Mouse (Mus musculus): ENCODE data around the gene Kdm7a. TPM values are rescaled to one million over a fixed set of nuclear protein-coding genes. Genes with fewer than 3 reads are reported as not detected.

The Kdm7a gene
- polyA plus RNA-seq, 1 experiment from 2014 or later = 4.7 TPM

- Histone ChIP-seq H3K4me1 (replicated peaks) (peaks cover 23% of the 10 kb centered on the region), H3K27me3 (no peaks in the 10 kb centered on the region), H3K27ac (replicated peaks) (no peak overlapping the region), H3K9me3 (no peaks in the 10 kb centered on the region), H3K4me3 (no peak overlapping the region), H3K36me3 (no peaks in the 10 kb centered on the region), H3K9ac (peak overlapping the region; percentile 0; the same call in 1 of the 2 replicates), H3K4me2 (peak overlapping the region; percentile 73)
- WGBS = 59% methylated on average over 4 of the region's 4 CpGs
- ATAC-seq (ENCODE audit: low FRiP score, low read depth) = no peak
Measured at GRCm38 (mm10) chr6:39204444-39204843, 2.1 kb downstream of the Kdm7a start.

GRCm38 (mm10) chr6:39203236-39203635 lies 3.4 kb downstream of the Kdm7a start:
- H3K36me3 ChIP-seq = no peaks in the 10 kb centered on the region
- 87% methylated on average over 4 of the region's 4 CpGs for WGBS
- no peak overlapping the region for H3K9ac ChIP-seq
- H3K27ac ChIP-seq (replicated peaks) = no peak overlapping the region
- no peak overlapping the region for H3K4me2 ChIP-seq
- no peak for ATAC-seq (ENCODE audit: low FRiP score, low read depth)
- no peaks in the 10 kb centered on the region for H3K27me3 ChIP-seq
- H3K4me3 ChIP-seq = no peak overlapping the region
- H3K4me1 ChIP-seq (replicated peaks) = peaks cover 23% of the 10 kb centered on the region
- H3K9me3 ChIP-seq = no peaks in the 10 kb centered on the region

- Histone ChIP-seq H3K9me3 (no peaks in the 10 kb centered on the region), H3K36me3 (no peaks in the 10 kb centered on the region), H3K9ac (no peak overlapping the region), H3K4me3 (no peak overlapping the region), H3K4me2 (no peak overlapping the region), H3K4me1 (replicated peaks) (no peaks in the 10 kb centered on the region), H3K27me3 (no peaks in the 10 kb centered on the region), H3K27ac (replicated peaks) (no peak overlapping the region)
- WGBS = 78% methylated on average over 5 of the region's 5 CpGs
- no peak for ATAC-seq (ENCODE audit: low FRiP score, low read depth)
Measured at GRCm38 (mm10) chr6:39193006-39193405, 13.6 kb downstream of the Kdm7a start.

DNA sequence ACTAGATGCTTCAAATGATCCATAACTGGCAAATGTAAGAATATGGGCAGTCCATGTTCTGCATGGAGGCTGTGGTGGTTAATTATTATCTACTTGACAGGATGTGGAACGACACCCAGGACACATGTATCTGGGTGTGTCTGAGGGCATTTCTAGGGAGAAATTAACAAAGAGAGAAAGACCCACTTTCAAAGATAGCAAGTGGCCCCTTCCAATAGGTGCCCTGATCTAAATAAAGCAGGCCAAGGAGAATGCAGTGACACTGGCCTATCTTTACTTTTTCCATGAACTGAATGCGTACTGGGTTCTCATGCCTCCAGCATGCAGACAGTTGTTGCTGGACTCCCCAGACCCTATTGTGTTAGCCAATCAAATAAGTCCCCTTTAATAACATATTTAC lies 15.1 kb downstream of the Kdm7a start:
- Histone ChIP-seq H3K36me3 (no peaks in the 10 kb centered on the region), H3K4me2 (no peak overlapping the region), H3K9me3 (no peaks in the 10 kb centered on the region), H3K9ac (no peak overlapping the region), H3K4me1 (replicated peaks) (no peaks in the 10 kb centered on the region), H3K27ac (replicated peaks) (no peak overlapping the region), H3K4me3 (no peak overlapping the region), H3K27me3 (no peaks in the 10 kb centered on the region)
- ATAC-seq (ENCODE audit: low FRiP score, low read depth) = no peak
- WGBS = 89% methylated on average over 2 of the region's 2 CpGs

DNA sequence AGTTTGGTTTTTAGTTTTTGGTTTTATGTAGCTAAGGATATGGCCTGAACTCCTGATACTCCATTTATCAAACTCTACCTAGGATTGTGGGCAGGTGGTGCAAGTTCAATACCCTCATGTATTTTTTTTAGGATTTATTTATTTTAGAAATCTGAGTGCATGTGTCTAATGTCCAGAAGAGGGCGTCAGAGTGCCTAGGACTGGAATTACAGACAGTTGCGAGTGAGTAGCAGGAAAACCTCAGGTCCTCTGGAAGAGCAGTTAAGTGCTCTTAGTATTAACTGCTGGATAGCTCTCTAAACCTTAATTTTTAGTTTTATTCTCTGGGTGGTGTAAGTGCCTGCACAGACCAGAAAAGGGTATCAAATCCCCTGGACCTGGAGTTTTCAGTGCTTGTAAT lies 19.4 kb downstream of the Kdm7a start:
- H3K27me3 ChIP-seq = no peaks in the 10 kb centered on the region
- 30% methylated on average over 2 of the region's 2 CpGs for WGBS
- H3K4me1 ChIP-seq (replicated peaks) = no peaks in the 10 kb centered on the region

DNA sequence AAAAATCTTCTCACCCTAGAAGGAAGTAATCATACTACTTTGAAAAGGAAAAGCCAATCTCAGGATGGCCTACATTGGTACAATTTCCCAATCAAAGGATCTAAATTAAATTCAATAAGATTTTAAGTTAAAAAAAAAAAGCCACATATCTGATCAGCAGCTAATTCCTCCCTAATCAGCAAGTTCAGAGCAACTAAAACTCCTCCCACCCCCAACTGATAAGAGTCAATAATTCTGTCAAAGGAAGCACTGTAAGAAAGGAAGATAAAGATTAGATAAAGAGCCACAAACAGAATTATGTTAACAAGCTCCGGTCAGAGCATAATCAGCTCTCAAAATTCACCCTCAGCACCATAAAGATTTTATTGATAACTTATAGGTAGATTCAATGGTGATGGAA lies 37.5 kb downstream of the Kdm7a start:
- no peak for ATAC-seq (ENCODE audit: low FRiP score, low read depth)
- H3K4me2 ChIP-seq = no peak overlapping the region
- H3K4me3 ChIP-seq = no peak overlapping the region
- no peak overlapping the region for H3K27ac ChIP-seq (replicated peaks)
- no peaks in the 10 kb centered on the region for H3K27me3 ChIP-seq
- H3K4me1 ChIP-seq (replicated peaks) = no peaks in the 10 kb centered on the region
- no peaks in the 10 kb centered on the region for H3K9me3 ChIP-seq
- peaks cover 6% of the 10 kb centered on the region; the same call in 1 of the 2 replicates for H3K36me3 ChIP-seq
- H3K9ac ChIP-seq = no peak overlapping the region
- WGBS = 95% methylated on average over 1 of the region's 1 CpGs

More for the DNA sequence above, 19.4 kb downstream of the Kdm7a start:
- H3K27ac ChIP-seq (replicated peaks) = no peak overlapping the region
- H3K9ac ChIP-seq = no peak overlapping the region
- no peak for ATAC-seq (ENCODE audit: low FRiP score, low read depth)
- no peak overlapping the region for H3K4me3 ChIP-seq
- no peaks in the 10 kb centered on the region for H3K9me3 ChIP-seq
- H3K4me2 ChIP-seq = no peak overlapping the region
- no peaks in the 10 kb centered on the region for H3K36me3 ChIP-seq

GRCm38 (mm10) chr6:39164891-39165290 lies 41.7 kb downstream of the Kdm7a start:
- Histone ChIP-seq H3K36me3 (peaks cover 13% of the 10 kb centered on the region), H3K27me3 (no peaks in the 10 kb centered on the region), H3K9ac (no peak overlapping the region), H3K27ac (replicated peaks) (no peak overlapping the region), H3K4me1 (replicated peaks) (no peaks in the 10 kb centered on the region), H3K4me2 (no peak overlapping the region), H3K4me3 (no peak overlapping the region), H3K9me3 (no peaks in the 10 kb centered on the region)
- no peak for ATAC-seq (ENCODE audit: low FRiP score, low read depth)
- WGBS = 100% methylated on average over 1 of the region's 1 CpGs

DNA sequence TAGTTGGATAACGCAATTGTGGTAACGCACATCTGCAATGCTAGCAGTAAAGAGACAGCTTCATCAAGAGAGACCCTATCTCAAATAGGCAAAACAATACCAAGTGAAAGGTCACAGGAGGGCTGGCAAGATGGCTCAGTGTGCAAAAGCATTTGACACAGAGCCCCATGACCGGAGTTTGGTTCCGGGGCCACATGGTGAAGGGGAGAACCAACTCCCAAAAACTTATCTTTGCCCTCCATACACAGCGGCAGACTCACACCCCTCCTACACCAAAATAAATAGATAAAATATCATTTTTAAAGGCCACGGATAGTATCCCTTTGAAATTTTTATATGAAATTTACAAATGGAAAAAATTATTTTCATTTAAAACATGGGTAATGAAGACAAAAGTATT lies 44.6 kb downstream of the Kdm7a start:
- Histone ChIP-seq H3K27ac (replicated peaks) (no peak overlapping the region), H3K4me3 (no peak overlapping the region), H3K9ac (no peak overlapping the region), H3K9me3 (no peaks in the 10 kb centered on the region), H3K36me3 (peaks cover 10% of the 10 kb centered on the region), H3K4me2 (no peak overlapping the region), H3K27me3 (no peaks in the 10 kb centered on the region), H3K4me1 (replicated peaks) (no peaks in the 10 kb centered on the region)
- ATAC-seq (ENCODE audit: low FRiP score, low read depth) = no peak
- WGBS = 97% methylated on average over 6 of the region's 6 CpGs

DNA sequence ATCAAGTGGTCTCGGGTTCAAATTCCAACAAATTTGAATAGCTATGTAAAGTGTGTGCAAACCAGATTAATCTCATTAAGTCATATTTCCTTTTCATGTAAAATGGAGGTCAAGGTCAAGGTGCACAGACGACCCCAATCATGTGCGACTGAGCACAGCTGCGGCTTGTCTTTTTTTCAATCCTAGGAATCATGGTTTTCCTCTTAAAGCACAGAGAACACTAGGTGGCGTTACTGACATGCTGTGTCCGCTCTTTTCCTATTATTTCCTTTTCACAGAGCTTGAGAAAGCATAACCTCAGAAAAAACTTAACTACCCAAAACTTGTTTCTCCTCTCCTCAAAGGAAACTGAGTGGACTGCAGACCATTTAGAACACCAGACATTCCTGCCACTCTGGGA lies 60.5 kb downstream of the Kdm7a start:
- Histone ChIP-seq H3K4me1 (replicated peaks) (no peaks in the 10 kb centered on the region), H3K9me3 (no peaks in the 10 kb centered on the region), H3K9ac (no peak overlapping the region), H3K4me3 (no peak overlapping the region), H3K27ac (replicated peaks) (no peak overlapping the region), H3K36me3 (peaks cover 53% of the 10 kb centered on the region), H3K4me2 (no peak overlapping the region), H3K27me3 (no peaks in the 10 kb centered on the region)
- WGBS = 52% methylated on average over 6 of the region's 6 CpGs
- no peak for ATAC-seq (ENCODE audit: low FRiP score, low read depth)

- Histone ChIP-seq H3K27ac (replicated peaks) (no peak overlapping the region), H3K4me2 (no peak overlapping the region), H3K4me1 (replicated peaks) (no peaks in the 10 kb centered on the region), H3K36me3 (peaks cover 18% of the 10 kb centered on the region), H3K27me3 (no peaks in the 10 kb centered on the region), H3K9ac (no peak overlapping the region), H3K9me3 (no peaks in the 10 kb centered on the region), H3K4me3 (no peak overlapping the region)
- no peak for ATAC-seq (ENCODE audit: low FRiP score, low read depth)
- WGBS = 66% methylated on average over 5 of the region's 5 CpGs
Measured at GRCm38 (mm10) chr6:39132556-39132955, 74.0 kb downstream of the Kdm7a start.

DNA sequence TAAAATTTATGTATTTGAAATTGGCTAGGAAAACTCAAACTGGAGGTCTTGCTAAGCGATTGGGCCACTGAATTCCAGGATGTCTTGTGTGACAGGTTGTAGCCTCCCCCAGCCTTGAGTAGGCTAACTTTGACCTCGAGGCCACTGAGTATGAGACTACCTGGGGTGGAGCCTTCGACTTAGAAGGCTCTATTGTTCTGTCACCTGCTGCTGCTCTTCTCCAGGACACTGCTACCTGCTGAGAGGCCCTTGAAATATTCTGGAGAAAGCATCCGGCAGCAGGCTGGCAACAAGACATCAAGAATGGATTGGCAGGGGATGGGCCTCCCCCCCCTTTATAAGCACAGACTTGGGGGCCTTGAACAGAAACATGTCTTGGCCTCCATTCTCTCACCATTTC lies 75.1 kb downstream of the Kdm7a start:
- H3K4me2 ChIP-seq = no peak overlapping the region
- peaks cover 16% of the 10 kb centered on the region for H3K36me3 ChIP-seq
- no peaks in the 10 kb centered on the region for H3K4me1 ChIP-seq (replicated peaks)
- H3K27ac ChIP-seq (replicated peaks) = no peak overlapping the region
- no peaks in the 10 kb centered on the region for H3K9me3 ChIP-seq
- no peak overlapping the region for H3K9ac ChIP-seq
- WGBS = 26% methylated on average over 4 of the region's 4 CpGs
- no peak for ATAC-seq (ENCODE audit: low FRiP score, low read depth)
- no peak overlapping the region for H3K4me3 ChIP-seq
- no peaks in the 10 kb centered on the region for H3K27me3 ChIP-seq

- no peak for ATAC-seq (ENCODE audit: low FRiP score, low read depth)
- no peak overlapping the region for H3K4me2 ChIP-seq
- H3K27ac ChIP-seq (replicated peaks) = no peak overlapping the region
Measured at GRCm38 (mm10) chr6:39124719-39125118, 81.9 kb downstream of the Kdm7a start.

GRCm38 (mm10) chr6:39120685-39121084 lies 85.9 kb downstream of the Kdm7a start:
- H3K36me3 ChIP-seq = no peaks in the 10 kb centered on the region
- 0 out of 2 replicates have a peak, but pooled peaks cover 4% of the 10 kb centered on the region for H3K4me1 ChIP-seq (replicated peaks)
- H3K27me3 ChIP-seq = peaks cover 32% of the 10 kb centered on the region
- no peak overlapping the region for H3K4me3 ChIP-seq
- H3K9ac ChIP-seq = no peak overlapping the region
- H3K27ac ChIP-seq (replicated peaks) = no peak overlapping the region
- 55% methylated on average over 3 of the region's 3 CpGs for WGBS
- H3K9me3 ChIP-seq = no peaks in the 10 kb centered on the region
- H3K4me2 ChIP-seq = no peak overlapping the region
- no peak for ATAC-seq (ENCODE audit: low FRiP score, low read depth)

More at GRCm38 (mm10) chr6:39124719-39125118, 81.9 kb downstream of the Kdm7a start:
- H3K4me1 ChIP-seq (replicated peaks) = no peaks in the 10 kb centered on the region
- H3K9ac ChIP-seq = no peak overlapping the region
- H3K4me3 ChIP-seq = no peak overlapping the region
- no peaks in the 10 kb centered on the region for H3K27me3 ChIP-seq
- no peaks in the 10 kb centered on the region for H3K36me3 ChIP-seq
- no peaks in the 10 kb centered on the region for H3K9me3 ChIP-seq

Data from hindbrain, embryonic 15.5 days (tissue).